Mouse (Mus musculus) ES-E14 (cell line): ENCODE results near the gene Spsb4. TPM values are rescaled to one million over a fixed set of nuclear protein-coding genes. Genes with fewer than 3 reads are reported as not detected.

Experiments
- DNase-seq: peaks from one replicate; pipeline ENCODE4 v3.0.0-alpha.2; 2013; ENCODE audit warnings: low read depth, low spot score
- H3K27ac ChIP-seq: 2 replicates; pipeline ENCODE4 v1.5.1; 2012; ENCODE audit warnings: low read depth, mild to moderate bottlenecking, low read length, moderate library complexity, mixed read lengths; ENCODE audit not compliant: poor library complexity, insufficient read depth, severe bottlenecking
- H3K36me3 ChIP-seq: 2 replicates; pipeline ENCODE4 v1.6.1; 2012; ENCODE audit warnings: mild to moderate bottlenecking, low read length, moderate library complexity, mixed read lengths; ENCODE audit not compliant: control insufficient read depth, poor library complexity, insufficient read depth, severe bottlenecking
- H3K4me1 ChIP-seq, 2 experiments: fragments of 150-350 bp in 1 of 2; sonication (generic) in 1 of 2; 2 replicates each; pipeline ENCODE4 v1.6.1; 2012; ENCODE audit warnings: low read length in 2 of 2, mild to moderate bottlenecking in 1 of 2, mixed read lengths in 1 of 2; ENCODE audit not compliant: control insufficient read depth in 2 of 2, insufficient read depth in 2 of 2, poor library complexity in 1 of 2
- H3K4me3 ChIP-seq, 2 experiments: fragments of 150-350 bp in 1 of 2; sonication (generic) in 1 of 2; 2 replicates each; pipeline ENCODE4 v1.5.1; 2012; ENCODE audit warnings: low read length in 2 of 2, low read depth in 1 of 2, mild to moderate bottlenecking in 1 of 2, mixed read lengths in 1 of 2; ENCODE audit not compliant: insufficient read depth in 1 of 2, poor library complexity in 1 of 2, severe bottlenecking in 1 of 2
- H3K9ac ChIP-seq: 2 replicates; pipeline ENCODE4 v1.6.1; 2012; ENCODE audit warnings: low read depth, mild to moderate bottlenecking, low read length, mixed read lengths; ENCODE audit not compliant: poor library complexity, insufficient read depth, severe bottlenecking
- H3K9me3 ChIP-seq: fragments of 150-350 bp; sonication (generic); 2 replicates; pipeline ENCODE4 v1.6.1; 2012; ENCODE audit warnings: low read depth, mild to moderate bottlenecking, low read length; ENCODE audit not compliant: control insufficient read depth, insufficient read depth
- CHD2 ChIP-seq: IDR thresholded peaks from 2 replicates; pipeline ENCODE4 v1.6.1; 2014; ENCODE audit warnings: mild to moderate bottlenecking, low read depth, low read length, inconsistent platforms
- HCFC1 ChIP-seq: IDR thresholded peaks from 2 replicates; pipeline ENCODE4 v1.6.1; 2012; ENCODE audit warnings: low read length, inconsistent platforms, borderline replicate concordance; ENCODE audit not compliant: insufficient read depth
- MAFK ChIP-seq: IDR thresholded peaks from 2 replicates; pipeline ENCODE4 v1.6.1; 2014; ENCODE audit warnings: mild to moderate bottlenecking, low read depth, low read length, inconsistent platforms; ENCODE audit not compliant: insufficient read depth
- ZC3H11A ChIP-seq: IDR thresholded peaks from 2 replicates; pipeline ENCODE4 v1.6.1; 2012; ENCODE audit warnings: low read depth, mild to moderate bottlenecking, inconsistent platforms, low read length, borderline replicate concordance
- ZNF384 ChIP-seq: IDR thresholded peaks from 2 replicates; pipeline ENCODE4 v1.6.1; 2012; ENCODE audit warnings: low read depth, low read length, inconsistent platforms
- in situ Hi-C, 2 experiments: fragments of 600-800 bp; cut with MboI; formaldehyde crosslinking; loops; one replicate each; pipeline ENCODE4 v1.15.1; 2025; ENCODE audit warnings: low sequenced_read_pairs in 2 of 2, inconsistent platforms in 1 of 2; ENCODE audit not compliant: unreplicated experiment in 2 of 2
- total RNA-seq: library from RNA; depleted of rRNA; stranded (reverse); fragments of 300-350 nt; gene quantifications from 2 replicates; pipeline ENCODE4 v1.2.3, GENCODE M21; 2012

Gene Spsb4
- total RNA-seq, 1 experiment: 1.6 TPM

- DNase-seq: no peak
- H3K27ac ChIP-seq: no peak overlapping the region
These were observed 31.7 kb downstream of the Spsb4 start for GRCm38 (mm10) chr9:96986797-96987473.

GRCm38 (mm10) chr9:96984034-96984433 lies 34.6 kb downstream of the Spsb4 start:
- Histone ChIP-seq H3K4me3 (no peak overlapping the region), H3K9me3 (no peaks in the 10 kb centered on the region), H3K36me3 (no peaks in the 10 kb centered on the region), H3K4me1 (no peaks in the 10 kb centered on the region; a peak in 1 of 4 replicates), H3K27ac (no peak overlapping the region), H3K9ac (no peak overlapping the region)
- no peak for TF ChIP-seq CHD2
- TF ChIP-seq MAFK: no peak
- DNase-seq: no peak
- in situ Hi-C loops: no loop called here

More at GRCm38 (mm10) chr9:96986797-96987473, 31.7 kb downstream of the Spsb4 start:
- H3K36me3 ChIP-seq: no peaks in the 10 kb centered on the region
- TF ChIP-seq MAFK (no peak), CHD2 (no peak)
- in situ Hi-C loops: no loop called here
- peaks cover 2 to 3% of the 10 kb centered on the region in 2 experiments; a peak in 1 of 4 replicates for H3K4me1 ChIP-seq
- H3K9ac ChIP-seq: no peak overlapping the region
- H3K4me3 ChIP-seq: no peak overlapping the region
- H3K9me3 ChIP-seq: no peaks in the 10 kb centered on the region

GRCm38 (mm10) chr9:96982940-96983339 lies 35.7 kb downstream of the Spsb4 start:
- in situ Hi-C loops: no loop called here
- Histone ChIP-seq H3K27ac (no peak overlapping the region), H3K9me3 (no peaks in the 10 kb centered on the region), H3K4me3 (no peak overlapping the region), H3K9ac (no peak overlapping the region), H3K4me1 (no peaks in the 10 kb centered on the region; a peak in 1 of 4 replicates), H3K36me3 (no peaks in the 10 kb centered on the region)
- TF ChIP-seq ZC3H11A (no peak), ZNF384 (no peak), HCFC1 (no peak), MAFK (no peak), CHD2 (no peak)
- no peak for DNase-seq

- Histone ChIP-seq H3K36me3 (no peaks in the 10 kb centered on the region), H3K27ac (no peak overlapping the region), H3K9ac (no peak overlapping the region), H3K9me3 (no peaks in the 10 kb centered on the region), H3K4me3 (no peak overlapping the region), H3K4me1 (no peaks in the 10 kb centered on the region; a peak in 1 of 4 replicates)
- no peak for DNase-seq
- in situ Hi-C loops: no loop called here
- no peak for TF ChIP-seq HCFC1
- no peak for TF ChIP-seq ZC3H11A
- TF ChIP-seq ZNF384: no peak
- TF ChIP-seq MAFK: no peak
- no peak for TF ChIP-seq CHD2
These were observed 36.3 kb downstream of the Spsb4 start for GRCm38 (mm10) chr9:96982351-96982750.

- no peak overlapping the region for H3K9ac ChIP-seq
- no peaks in the 10 kb centered on the region for H3K9me3 ChIP-seq
- no peak overlapping the region for H3K4me3 ChIP-seq
- H3K27ac ChIP-seq: no peak overlapping the region
- H3K4me1 ChIP-seq: no peaks in the 10 kb centered on the region; a peak in 1 of 4 replicates
- no peak for DNase-seq
- no peaks in the 10 kb centered on the region for H3K36me3 ChIP-seq
- TF ChIP-seq HCFC1 (no peak), MAFK (no peak), ZNF384 (no peak), CHD2 (no peak), ZC3H11A (no peak)
- in situ Hi-C loops: no loop called here
These were observed 36.8 kb downstream of the Spsb4 start for GRCm38 (mm10) chr9:96981836-96982235.
